Mouse (Mus musculus) C2C12 (cell line): ENCODE data around the gene Olfr279.

Source experiments
- CTCF ChIP-seq: IDR thresholded peaks from one replicate; pipeline ENCODE4 v1.5.1; 2011; ENCODE audit not compliant: control insufficient read depth, insufficient read depth, insufficient read length
- FOSL1 ChIP-seq: IDR thresholded peaks from one replicate; pipeline ENCODE4 v1.8.0; 2011; ENCODE audit warnings: mild to moderate bottlenecking, low read length; ENCODE audit not compliant: poor library complexity, insufficient read depth, severe bottlenecking

- TF ChIP-seq CTCF: no peak
- TF ChIP-seq FOSL1: no peak
Observed at GRCm38 (mm10) chr15:98536828-98537510, 44.8 kb downstream of the Olfr279 start.
